Mouse (Mus musculus) midbrain, postnatal 0 days (tissue): ENCODE results near the gene Nol4l. TPM values are rescaled to one million over a fixed set of nuclear protein-coding genes. Genes with fewer than 3 reads are reported as not detected.
"Not testable (repeated sequence)": the region's sequence is repeated elsewhere in the genome, so short reads cannot be mapped to it uniquely, and the experiment has no call there.

ENCODE experiments used
- ATAC-seq: fragments of 200-750 bp; cut with Nextera tagmentation; 2 replicates; pipeline ENCODE4 v1.8.0; 2017; ENCODE audit warnings: moderate number of reproducible peaks, mild to moderate bottlenecking, moderate TSS enrichment, moderate library complexity; ENCODE audit not compliant: low FRiP score
- DNase-seq: peaks from one replicate; pipeline ENCODE4 v3.0.0-alpha.2; 2015; ENCODE audit warnings: low spot score
- H3K27ac ChIP-seq: fragments of 300-500 bp; sonication (generic); 2 replicates; pipeline ENCODE4 v1.5.1; 2014; ENCODE audit warnings: low read depth, mild to moderate bottlenecking, low read length, mixed read lengths
- H3K27me3 ChIP-seq: fragments of 300-500 bp; sonication (generic); 2 replicates; pipeline ENCODE4 v1.6.1; 2014; ENCODE audit warnings: low read length, control low read depth, mixed read lengths; ENCODE audit not compliant: insufficient read depth
- H3K36me3 ChIP-seq: fragments of 300-500 bp; sonication (generic); 2 replicates; pipeline ENCODE4 v1.6.1; 2014; ENCODE audit warnings: low read length, control low read depth, mixed read lengths; ENCODE audit not compliant: insufficient read depth
- H3K4me1 ChIP-seq: fragments of 300-500 bp; sonication (generic); 2 replicates; pipeline ENCODE4 v1.6.1; 2014; ENCODE audit warnings: mild to moderate bottlenecking, control low read depth, antibody characterized with exemption, low read length, mixed read lengths; ENCODE audit not compliant: insufficient read depth
- H3K4me2 ChIP-seq: fragments of 300-500 bp; sonication (generic); 2 replicates; pipeline ENCODE4 v1.6.1; 2014; ENCODE audit warnings: low read depth, mild to moderate bottlenecking, low read length, mixed read lengths; ENCODE audit not compliant: poor library complexity, severe bottlenecking
- H3K4me3 ChIP-seq: fragments of 300-500 bp; sonication (generic); 2 replicates; pipeline ENCODE4 v1.5.1; 2014; ENCODE audit warnings: low read depth, mild to moderate bottlenecking, low read length, moderate library complexity
- H3K9ac ChIP-seq: fragments of 300-500 bp; sonication (generic); replicated peaks from 2 replicates; pipeline ENCODE4 v1.6.1; 2014; ENCODE audit warnings: mild to moderate bottlenecking, low read length, moderate library complexity, mixed read lengths; ENCODE audit not compliant: poor library complexity, severe bottlenecking
- H3K9me3 ChIP-seq: fragments of 300-500 bp; sonication (generic); 2 replicates; pipeline ENCODE4 v1.6.1; 2016; ENCODE audit warnings: low read length, control low read depth
- CTCF ChIP-seq: IDR thresholded peaks from 2 replicates; pipeline ENCODE4 v1.5.1; 2016; ENCODE audit warnings: antibody characterized with exemption, mild to moderate bottlenecking
- WGBS: fragments of 180-500 bp; shearing (Covaris S2); extraction: QIAGEN DNeasy Blood & Tissue Kit; methylation state at CpG from one replicate; pipeline ENCODE4 v1.1.7; 2014; 5-methylcytosine and 5-hydroxymethylcytosine counted together
- polyA plus RNA-seq: library from polyadenylated mRNA; unstranded; fragments of >200 nt; fragmentation: Nextera tagmentation; extraction: Ambion mirVana; gene quantifications from 2 replicates; pipeline ENCODE4 v1.2.1, GENCODE M21; 2015
- total RNA-seq: library from RNA; depleted of rRNA; stranded (reverse); fragments of >200 nt; gene quantifications from 2 replicates; pipeline ENCODE4 v1.2.3, GENCODE M21; 2014; rRNA removed

The Nol4l gene
- total and polyA plus RNA-seq, 2 experiments from 2014 or later, result 26.4 to 97.7 TPM

DNA sequence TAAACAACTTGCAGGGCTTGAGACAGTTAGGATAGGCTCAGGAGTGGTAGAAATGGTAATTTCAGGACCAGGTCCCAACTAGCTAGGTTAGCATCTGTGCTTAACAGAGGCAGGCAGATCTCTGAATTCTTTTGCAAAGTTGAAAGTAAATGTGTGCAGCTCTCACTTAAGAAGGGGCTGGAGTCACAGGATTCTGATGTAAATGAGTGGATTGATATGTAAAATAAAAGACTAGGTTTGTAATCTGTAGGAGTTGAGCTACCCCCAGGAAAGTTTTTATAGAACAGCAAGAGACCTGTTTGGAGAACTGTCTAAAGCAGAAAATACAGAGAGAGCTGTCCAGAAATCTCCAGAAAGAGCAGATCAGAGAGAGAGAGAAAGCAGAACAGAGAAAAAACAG lies 158.9 kb downstream of the Nol4l start:
- H3K4me3 ChIP-seq, result no peak overlapping the region
- TF ChIP-seq CTCF, result no peak
- ATAC-seq, result no peak
- H3K27ac ChIP-seq, result no peak overlapping the region
- DNase-seq, result no peak
- no peaks in the 10 kb centered on the region for H3K9me3 ChIP-seq
- H3K36me3 ChIP-seq, result peaks cover 10% of the 10 kb centered on the region; the same call in 1 of the 2 replicates
- H3K9ac ChIP-seq, result no peak overlapping the region
- no peak overlapping the region for H3K4me2 ChIP-seq
- H3K4me1 ChIP-seq, result no peaks in the 10 kb centered on the region
- no peaks in the 10 kb centered on the region for H3K27me3 ChIP-seq

- not testable (repeated sequence) for H3K4me1 ChIP-seq, H3K4me2 ChIP-seq, DNase-seq, H3K27me3 ChIP-seq, H3K9me3 ChIP-seq, H3K9ac ChIP-seq, ATAC-seq, H3K27ac ChIP-seq, H3K4me3 ChIP-seq
- H3K36me3 ChIP-seq, result peaks cover 17% of the 10 kb centered on the region
- WGBS, result 93% methylated on average over 14 of the region's 14 CpGs
Measured at GRCm38 (mm10) chr2:153364531-153364930, 165.2 kb downstream of the Nol4l start.

DNA sequence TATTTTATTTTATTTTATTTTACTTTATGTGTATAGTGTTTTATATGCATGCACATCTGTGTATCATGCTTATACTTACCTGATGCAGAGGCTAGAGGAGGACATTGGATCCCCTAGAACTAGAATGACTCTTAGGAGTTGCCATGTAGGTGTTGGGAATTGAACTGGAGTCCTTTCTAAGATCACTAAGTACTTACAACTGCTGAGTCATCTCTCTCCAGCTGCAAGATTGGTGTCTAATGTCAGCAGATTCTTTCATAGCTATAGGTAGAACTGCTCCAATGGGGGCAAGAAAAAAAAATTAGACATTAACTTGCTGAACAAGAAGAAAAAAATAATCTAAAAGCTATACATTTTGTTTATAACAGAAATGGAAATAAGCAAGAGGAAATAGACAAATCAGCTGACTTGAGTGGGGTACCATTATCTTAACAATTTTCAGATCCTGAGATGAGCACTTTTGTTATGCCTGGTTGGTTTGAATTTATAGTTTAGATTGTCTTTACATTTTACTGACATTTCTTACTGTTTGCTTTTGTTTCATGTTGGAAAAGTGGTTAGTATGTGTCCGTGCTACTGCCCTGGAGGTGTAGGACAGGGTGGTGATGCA lies 168.6 kb downstream of the Nol4l start:
- H3K27ac ChIP-seq, result no peak overlapping the region
- no peak for TF ChIP-seq CTCF
- H3K4me1 ChIP-seq, result no peaks in the 10 kb centered on the region
- DNase-seq, result no peak
- no peaks in the 10 kb centered on the region for H3K27me3 ChIP-seq
- peaks cover 18% of the 10 kb centered on the region for H3K36me3 ChIP-seq
- no peaks in the 10 kb centered on the region for H3K9me3 ChIP-seq
- ATAC-seq, result no peak
- 91% methylated on average over 1 of the region's 1 CpGs for WGBS
- no peak overlapping the region for H3K9ac ChIP-seq
- H3K4me3 ChIP-seq, result no peak overlapping the region
- no peak overlapping the region for H3K4me2 ChIP-seq

Other genes with a start within 250 kb of the Nol4l start
- gene Kif3b, start 238.6 kb downstream of the Nol4l start, total RNA-seq, result 49.5 and 57.3 TPM in 2 replicates
- 19.9 and 20.6 TPM in 2 replicates for gene Kif3b, start 238.6 kb downstream of the Nol4l start, polyA plus RNA-seq
- 29.0 and 32.9 TPM in 2 replicates for gene Asxl1, start 184.1 kb downstream of the Nol4l start, total RNA-seq
- gene Asxl1, start 184.1 kb downstream of the Nol4l start, polyA plus RNA-seq, result 10.7 and 13.4 TPM in 2 replicates
- not detected in 2 replicates for gene 4930404H24Rik, start 37.2 kb downstream of the Nol4l start, total RNA-seq
- gene 4930404H24Rik, start 37.2 kb downstream of the Nol4l start, polyA plus RNA-seq, result not detected in 2 replicates
- gene Commd7, start 102.8 kb upstream of the Nol4l start, total RNA-seq, result 24.7 and 27.9 TPM in 2 replicates
- 103 TPM in 2 replicates for gene Commd7, start 102.8 kb upstream of the Nol4l start, polyA plus RNA-seq
- 4.2 and 5.3 TPM in 2 replicates for gene Dnmt3b, start 119.5 kb upstream of the Nol4l start, total RNA-seq
- 1.7 and 1.8 TPM in 2 replicates for gene Dnmt3b, start 119.5 kb upstream of the Nol4l start, polyA plus RNA-seq
- gene Dnmt3c, start 166.7 kb upstream of the Nol4l start, total RNA-seq, result not detected in 2 replicates
- gene Dnmt3c, start 166.7 kb upstream of the Nol4l start, polyA plus RNA-seq, result not detected in 2 replicates
- 91.8 and 112 TPM in 2 replicates for gene Mapre1, start 211.3 kb upstream of the Nol4l start, total RNA-seq
- 346 and 372 TPM in 2 replicates for gene Mapre1, start 211.3 kb upstream of the Nol4l start, polyA plus RNA-seq
- 0.24 TPM in 1 of 2 replicates, not detected in the other for gene Efcab8, start 250.0 kb upstream of the Nol4l start, total RNA-seq
- not detected in 2 replicates for gene Efcab8, start 250.0 kb upstream of the Nol4l start, polyA plus RNA-seq